Mouse (Mus musculus): ENCODE results near the gene Gm7075.
"Not testable (repeated sequence)": the region's sequence is repeated elsewhere in the genome, so short reads cannot be mapped to it uniquely, and the experiment has no call there.

The Gm7075 gene

DNA sequence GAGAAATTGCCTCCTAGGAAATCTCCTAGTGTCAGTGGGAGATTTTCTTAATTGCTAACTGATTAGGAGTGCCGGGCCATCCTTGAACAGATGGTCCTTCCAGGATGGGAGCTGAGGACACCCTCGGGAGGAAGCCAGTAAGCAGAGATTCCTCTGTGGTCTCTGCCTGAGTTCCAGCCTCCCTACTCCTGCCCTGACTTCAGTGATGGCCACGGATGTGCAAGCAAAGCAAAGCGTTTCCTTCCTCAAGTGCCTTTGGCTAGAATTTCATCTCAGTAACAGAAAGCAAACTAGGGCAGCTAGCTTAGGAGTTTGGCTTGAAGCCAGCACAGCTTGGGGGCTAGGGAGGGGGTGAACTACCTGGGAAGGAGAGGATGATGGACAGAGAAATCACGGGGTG, 4.5 kb downstream of the Gm7075 start:
- no peak for DNase-seq

DNA sequence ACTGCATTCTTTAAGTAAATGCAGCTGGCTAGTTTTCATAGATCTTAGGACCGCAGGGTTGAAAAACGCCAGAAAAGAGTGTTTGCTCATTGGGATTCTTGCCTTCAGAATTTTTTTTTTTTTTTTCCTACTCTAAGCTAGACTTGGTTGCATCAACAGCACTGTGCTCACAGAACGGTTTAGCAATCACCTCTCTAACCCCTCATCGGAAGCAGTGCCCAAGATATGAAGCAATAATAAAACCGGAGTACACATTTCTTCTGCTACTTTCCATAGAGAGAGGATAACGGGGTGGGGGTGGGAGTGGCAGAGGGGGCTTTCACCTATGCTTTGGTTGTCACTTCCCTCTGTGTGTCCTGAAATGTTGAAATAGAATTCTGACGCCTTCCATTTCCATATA, 5.7 kb downstream of the Gm7075 start:
- no peak for DNase-seq

DNA sequence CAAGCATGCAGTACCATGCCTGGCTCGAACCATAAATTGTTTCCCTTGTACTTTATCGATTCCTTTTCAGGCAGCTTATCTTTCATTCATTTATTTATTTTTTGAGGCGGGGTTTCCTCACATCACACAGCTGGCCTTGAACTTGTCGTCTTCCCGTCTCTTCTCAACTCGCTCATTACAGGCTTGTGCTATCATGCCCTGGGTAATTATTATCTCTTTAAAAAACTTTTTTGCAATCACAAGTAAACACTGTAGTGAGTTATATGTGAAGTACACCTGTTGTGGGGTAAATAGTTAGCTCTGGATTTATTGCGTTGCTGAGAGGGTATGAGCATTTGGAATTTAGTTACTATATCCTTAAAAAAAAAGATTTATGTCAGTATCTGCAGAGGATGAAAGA, 6.3 kb downstream of the Gm7075 start:
- no peak for DNase-seq

DNA sequence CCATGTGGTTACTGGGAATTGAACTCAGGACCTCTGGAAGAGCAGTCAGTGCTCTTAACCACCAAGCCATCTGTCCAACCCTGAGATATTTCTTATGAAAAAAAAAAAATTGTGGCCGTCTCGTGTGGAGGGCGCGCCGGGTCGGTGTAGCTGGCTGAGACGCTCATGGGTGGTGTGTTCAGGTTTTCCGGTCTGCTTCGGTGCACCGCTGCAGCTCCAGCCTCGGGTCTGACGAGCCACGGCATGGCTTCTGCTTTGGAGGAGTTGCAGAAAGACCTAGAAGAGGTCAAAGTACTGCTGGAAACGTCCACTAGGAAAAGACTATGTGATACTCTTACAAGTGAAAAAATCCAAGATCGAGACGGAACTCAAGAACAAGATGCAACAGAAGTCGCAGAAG, 8.8 kb downstream of the Gm7075 start:
- no peak for DNase-seq

DNA sequence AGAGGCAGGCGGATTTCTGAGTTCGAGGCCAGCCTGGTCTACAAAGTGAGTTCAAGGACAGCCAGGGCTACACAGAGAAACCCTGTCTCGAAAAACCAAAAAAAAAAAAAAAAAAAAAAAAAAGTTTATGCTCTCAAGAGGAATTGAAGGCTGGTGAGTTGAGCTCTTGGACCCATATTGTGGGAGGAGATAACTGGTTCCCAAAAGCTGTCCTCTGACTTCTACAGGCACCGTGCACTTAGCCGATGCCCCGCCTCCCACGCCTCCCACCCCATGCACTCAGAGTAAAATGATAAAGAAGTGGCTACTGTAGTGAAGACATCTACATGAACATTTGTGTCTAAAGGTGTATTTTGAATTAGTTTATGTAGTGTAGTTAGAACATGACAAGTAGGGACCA, 9.9 kb downstream of the Gm7075 start:
- not testable (repeated sequence) for DNase-seq

DNA sequence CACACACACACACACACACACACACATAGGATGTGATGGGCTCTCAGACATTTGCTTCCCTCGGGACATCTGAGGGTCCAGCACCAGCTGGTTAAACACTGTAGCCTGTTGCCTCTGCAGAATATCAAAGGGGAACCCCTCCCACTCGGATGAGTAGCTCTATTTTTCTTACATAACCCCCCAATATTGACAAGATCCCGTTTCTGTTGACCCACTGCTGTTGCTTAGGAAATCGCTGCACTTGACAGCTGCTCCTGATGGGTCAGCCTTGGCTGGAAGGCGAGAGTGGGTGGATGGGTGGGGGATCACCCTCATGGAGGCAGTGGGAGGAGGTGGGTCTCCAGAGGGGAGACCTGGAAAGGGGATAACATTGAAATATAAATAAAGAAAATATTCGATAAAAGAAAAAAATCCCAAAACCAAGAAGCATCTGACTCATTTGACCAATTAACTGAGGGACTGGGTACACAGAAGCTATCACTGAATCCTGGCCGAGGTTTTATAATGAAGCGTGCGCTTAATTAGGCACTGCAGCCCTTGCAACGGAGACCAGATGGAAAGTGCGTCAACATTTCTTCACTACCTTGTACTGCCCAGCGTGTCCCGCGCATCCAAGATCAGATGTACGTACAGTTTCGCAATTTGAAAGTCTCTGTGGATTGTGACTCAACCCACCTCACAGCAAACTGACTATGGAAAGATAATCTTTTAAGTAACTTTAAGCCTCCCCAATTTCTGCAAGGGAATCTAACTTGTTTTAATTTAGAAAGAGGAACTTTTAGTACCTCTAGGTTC, 11.2 kb downstream of the Gm7075 start:
- no peak for DNase-seq

DNA sequence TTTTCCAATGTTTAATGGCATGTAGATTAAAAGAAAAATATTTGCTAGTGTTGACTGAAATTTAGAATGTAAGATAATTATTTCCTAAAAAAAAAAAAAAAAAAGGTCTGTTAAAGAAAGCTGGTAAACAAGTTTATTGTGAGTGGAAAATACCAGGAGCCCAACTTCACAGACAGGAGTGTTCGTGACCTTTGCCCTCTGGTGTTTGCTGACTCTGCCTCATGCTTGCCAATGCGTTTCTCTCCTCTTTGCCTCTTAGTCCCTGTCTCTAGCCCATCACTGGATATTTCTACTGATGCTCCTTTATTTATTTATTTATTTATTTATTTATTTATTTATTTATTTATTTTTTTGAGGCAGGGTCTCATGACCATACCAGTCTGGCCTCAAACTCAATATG, 18.0 kb downstream of the Gm7075 start:
- DNase-seq, result no peak

DNA sequence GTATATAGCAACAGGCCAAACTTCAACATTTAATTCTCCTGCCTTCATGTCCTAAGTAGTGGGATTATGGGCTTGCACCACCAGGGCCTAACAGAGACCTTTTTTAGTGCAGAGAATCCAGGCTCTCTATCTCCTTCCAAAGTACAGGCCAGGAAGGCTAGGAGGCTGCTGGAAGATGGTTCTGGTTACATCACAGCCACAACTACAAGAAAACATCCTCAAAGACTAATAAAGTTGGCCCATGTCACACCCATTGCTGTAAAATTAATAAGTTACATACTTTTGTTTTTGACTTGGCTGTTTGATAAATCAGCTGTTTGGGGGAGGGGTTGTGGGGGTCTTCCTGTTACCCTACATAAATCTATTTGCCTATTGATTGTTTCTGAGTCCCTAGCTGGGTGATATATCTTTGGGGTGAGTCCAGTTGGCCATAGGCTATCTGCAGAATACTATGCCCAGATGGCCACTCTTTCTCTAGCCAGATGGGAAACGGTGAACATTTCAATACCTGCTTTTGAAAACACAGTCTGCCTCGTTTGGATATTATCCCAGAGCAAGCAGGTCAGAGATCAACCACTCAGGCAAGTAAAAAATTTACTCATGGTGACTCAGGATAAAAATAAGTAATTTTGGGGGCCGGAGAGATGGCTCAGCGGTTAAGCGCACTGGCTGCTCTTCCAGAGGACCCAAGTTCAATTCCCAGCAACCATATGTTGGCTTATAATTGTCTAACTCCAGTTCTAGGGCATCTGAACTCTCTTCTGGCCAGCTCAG, 18.7 kb downstream of the Gm7075 start:
- DNase-seq, result no peak

DNA sequence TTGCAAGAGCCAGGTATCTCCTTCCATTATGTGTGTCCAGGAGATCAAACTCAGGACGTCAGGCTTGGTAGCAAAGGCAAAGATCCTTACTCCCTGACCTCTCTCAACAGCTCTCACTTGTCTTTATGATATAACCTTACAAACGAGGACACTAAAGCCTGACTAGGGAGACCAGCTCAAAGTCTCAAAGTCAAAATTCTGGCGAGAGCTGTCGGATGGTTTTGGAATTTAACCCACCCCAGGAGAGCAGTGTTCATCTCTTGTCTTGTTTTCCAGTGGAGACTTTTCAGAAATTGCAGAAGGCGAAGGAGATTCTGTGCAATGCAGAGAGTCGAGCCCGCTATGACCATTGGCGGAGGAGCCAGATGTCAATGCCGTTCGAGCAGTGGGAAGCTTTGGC, 24.6 kb downstream of the Gm7075 start:
- DNase-seq, result no peak

DNA sequence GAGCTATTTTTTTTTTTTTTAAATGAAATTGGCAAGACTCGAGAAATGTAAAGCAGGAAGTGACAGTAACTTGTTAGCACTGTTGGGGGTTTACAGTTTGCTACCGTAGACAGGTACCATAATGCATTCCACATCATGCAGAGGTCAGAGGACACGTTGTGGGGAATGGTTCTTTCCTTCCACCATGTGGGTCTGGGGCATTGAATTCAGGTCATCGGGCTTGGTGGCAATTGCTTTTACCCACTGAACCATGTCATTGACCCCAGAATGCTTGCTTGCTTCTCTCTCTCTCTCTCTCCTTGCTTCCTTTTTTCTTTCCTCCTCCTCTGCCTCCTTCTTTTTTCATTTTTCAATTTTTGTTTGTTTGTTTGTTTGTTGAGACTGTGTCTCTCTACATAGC, 32.6 kb downstream of the Gm7075 start:
- no peak for DNase-seq

DNA sequence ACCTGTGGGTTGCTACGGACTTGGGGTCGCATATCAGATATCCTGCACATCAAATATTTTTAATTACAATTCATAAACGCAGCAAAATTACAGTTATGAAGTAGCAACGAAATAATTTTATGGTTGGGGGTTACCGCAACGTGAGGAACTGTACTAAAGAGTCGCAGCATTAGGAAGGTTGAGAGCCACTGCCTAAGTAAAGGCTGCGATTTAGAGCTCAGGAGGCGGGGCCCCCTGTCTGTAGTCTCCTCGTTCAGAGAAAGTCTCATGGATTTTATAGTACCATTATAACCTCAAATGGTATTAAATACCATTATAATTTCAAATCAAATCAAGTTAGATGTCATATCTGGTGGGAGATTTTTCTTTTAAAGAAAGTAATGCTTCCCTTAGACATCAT, 34.6 kb downstream of the Gm7075 start:
- no peak for DNase-seq

DNA sequence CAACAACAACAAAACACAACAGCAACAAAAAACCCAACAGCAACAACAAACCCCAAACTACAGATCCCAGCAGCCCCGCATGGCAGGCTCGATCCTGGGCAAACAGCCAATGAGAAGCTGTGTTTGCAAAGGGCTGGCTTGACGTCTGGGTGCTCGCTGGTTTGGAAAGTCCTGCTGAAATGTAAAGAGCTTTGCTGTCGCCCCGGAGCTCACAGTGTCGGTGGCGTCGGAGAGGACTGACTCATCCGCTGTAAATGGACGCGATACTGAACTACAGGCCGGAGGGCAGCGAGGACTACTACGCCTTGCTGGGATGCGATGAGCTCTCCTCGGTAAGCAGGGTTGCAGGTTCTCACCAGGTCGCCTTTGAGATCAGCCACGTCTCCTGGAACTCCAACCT, 35.1 kb downstream of the Gm7075 start:
- peak; percentile 88 for DNase-seq

DNA sequence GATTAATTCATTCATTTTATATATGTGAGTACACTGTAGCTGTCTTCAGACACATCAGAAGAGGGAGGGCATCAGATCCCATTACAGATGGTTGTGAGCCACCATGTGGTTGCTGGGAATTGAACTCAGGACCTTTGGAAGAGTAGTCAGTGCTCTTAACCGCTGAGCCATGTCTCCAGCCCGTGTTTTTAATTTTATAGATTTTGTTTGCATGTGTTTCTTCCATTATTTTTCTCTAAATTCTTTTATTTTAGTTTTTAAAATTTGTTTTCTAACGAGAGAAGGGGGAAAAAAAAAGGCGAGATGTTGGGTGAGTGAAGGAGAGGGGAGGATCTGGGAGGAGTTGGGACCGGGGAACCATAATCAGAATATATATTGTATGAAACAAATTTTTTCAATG, 35.7 kb downstream of the Gm7075 start:
- DNase-seq, result not testable (repeated sequence)

DNA sequence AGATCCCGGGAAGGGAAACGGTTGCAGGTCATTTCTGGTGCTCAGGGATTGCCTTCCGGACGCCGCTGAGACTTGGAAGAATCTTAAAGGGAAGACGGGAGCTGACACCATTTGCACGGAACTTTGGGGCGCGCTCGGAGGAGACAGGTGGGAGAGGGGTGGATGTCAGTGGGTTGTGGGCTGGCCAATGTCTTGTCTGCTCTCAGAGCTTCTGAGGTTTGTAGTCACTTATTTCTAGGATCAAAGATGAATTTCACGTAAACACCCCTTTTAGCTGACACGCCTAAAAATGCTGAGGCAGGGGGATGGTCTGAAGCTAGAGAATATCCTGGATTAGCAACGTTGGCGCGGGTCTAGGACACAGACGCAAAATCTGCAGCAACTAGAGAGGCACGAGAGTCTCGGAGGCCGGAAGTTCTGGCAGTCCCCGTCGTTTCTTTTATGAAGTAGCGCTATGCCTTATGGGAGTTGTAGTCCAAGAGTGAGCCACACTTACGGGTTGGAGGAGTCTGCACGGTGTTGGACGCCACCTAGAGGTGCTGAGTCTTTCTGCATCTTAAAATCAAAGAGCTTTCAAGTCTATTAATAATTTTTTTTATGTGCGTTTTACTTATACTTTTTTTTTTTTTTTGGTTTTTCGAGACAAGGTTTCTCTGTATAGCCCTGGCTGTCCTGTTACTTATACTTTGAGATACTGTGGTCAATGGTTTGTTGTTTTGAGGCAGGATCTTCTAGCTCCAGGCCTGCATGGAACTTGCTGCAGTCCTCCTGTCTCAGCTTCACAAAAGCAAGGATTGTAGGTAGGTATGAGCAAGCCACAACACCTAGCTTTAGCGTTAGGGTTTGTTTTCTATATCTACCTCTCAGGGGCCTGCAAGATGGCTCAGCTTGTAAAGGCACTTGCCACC, 39.0 kb downstream of the Gm7075 start, which contains the start of gene Dnajc12:
Gene Dnajc12 (plus strand): TSS at position 72 of the 908 bp plus-strand sequence.
- peak; percentile 85 to 87 for DNase-seq

DNA sequence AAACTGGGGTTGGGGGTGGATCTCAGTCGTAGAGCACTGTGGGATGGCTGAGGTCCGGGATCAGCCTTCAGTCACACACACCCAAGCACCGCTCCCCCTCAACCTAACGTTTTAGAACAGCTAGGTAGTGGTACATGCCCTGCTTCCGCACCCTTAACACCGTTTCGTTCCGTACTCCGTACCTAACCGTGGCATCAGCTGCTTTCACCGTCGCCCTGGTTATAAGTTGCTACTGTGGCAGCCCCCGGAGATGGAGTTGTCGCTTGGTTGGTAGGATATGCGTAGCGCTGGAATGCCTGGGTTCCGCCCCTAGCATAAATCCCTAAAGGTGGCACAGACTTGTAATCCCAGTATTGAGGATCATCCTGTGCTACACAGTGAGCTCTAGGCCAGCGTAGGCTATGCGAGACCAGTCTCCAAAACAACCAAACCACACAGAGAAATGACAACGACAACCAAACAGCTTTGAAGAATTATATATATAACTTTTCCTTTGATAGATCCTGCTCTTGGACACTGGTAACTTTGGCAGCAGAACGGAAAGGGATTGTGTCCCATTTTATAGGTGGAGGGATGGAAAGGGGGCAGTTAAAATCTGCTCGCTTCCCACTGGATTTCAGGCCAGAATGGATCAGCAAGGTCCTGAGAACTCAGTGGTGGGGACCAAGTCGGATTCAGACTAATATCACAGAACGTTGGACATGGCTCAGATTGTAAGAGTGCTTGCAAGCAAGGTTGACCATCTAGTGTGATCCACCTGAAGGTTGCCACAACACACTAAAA, 39.9 kb downstream of the Gm7075 start, which contains the start of gene Sirt1:
Gene Sirt1 (minus strand): TSS at position 207 of the 783 bp plus-strand sequence.
- peak in 1 of 2 experiments; percentile 15 for DNase-seq

DNA sequence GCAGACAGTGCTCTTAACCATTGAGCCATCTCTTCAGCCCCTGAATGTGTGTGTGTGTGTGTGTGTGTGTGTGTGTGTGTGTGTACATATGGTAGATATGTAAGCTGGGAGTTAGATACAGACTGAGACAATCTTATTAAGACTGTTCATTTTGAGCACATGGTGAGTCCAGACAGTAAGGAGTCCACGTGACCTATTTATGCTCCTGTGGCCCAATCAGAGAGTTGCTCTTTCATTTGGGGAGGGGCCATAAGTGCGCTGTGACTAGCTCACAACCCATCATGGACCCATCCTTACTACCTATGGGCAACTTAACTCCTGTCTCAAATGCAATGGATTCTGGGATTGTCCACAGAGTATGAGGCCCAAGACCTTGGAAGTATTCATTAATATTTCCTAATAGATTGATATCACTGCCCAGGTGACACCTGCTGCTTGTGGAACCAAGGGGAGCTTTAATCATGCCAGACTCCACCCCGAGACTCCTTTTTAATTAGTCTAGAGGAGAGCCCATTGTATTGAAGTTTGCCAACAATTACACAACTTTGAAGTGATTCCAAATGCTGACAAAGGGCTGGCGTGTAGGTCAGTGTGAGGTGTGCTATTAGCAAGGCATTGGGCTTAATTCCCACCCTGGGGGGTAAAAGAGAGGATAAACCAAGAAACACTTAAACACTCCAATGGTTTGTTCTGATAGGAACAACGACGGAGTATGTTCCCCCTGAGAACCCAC, 42.5 kb downstream of the Gm7075 start:
- DNase-seq, result no peak

DNA sequence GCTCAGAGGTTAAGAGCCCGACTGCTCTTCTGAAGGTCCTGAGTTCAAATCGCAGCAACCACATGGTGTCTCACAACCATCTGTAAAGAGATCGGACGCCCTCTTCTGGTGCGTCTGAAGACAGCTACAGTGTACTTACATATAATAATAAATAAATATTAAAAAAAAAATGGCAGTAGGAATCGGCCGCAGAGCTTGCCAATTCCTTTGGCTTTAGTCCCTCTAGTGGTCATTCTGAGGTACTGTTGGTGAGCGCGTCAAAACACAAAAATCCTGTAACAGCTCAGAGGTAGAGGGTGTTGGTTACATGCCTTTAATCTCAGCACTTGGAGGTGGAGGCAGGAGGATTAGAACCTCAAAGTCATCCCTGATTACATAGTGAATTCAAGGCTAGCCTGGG, 44.1 kb downstream of the Gm7075 start:
- DNase-seq, result peak; percentile 47 to 75

DNA sequence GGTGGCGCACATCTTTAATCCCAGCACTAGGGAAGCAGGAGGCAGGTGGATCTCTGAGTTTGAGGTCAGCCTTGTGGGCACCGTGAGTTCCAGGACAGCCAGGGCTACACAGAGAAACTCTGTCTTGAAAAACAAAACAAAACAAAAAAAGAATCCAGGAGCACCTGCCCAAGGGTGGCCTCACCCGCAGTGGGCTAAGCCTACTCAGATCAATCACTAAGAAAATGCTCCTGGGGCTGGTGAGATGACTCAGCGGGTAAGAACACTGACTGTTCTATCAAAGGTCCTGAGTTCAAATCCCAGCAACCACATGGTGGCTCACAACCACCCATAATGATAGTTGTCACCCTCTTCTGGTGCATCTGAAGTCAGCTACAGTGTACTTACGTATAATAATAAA, 45.3 kb downstream of the Gm7075 start:
- DNase-seq, result no peak

Measured in lung, postnatal 4 days (tissue).